Mouse (Mus musculus): Measurements from ENCODE around the gene Timp1.

DNA sequence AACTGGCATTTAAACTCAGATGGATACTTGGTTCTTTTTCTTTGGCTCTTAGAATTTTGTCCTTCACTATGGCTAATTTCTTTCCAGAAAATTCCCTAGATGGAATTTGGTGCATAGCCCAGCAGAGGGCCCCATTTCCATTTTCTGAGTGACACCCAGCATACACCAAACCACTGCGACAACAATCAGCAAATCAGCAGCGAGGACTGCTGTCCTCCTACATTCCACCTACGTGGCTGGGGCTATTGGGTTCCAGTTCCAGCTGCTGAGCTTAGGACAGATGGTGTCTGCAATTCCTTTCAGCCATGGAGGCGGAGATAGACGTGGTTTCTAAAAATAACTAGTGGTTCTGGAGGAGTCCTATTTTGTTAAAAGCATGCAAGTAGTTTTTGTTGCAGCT lies 41.0 kb upstream of the Timp1 start:
- TF ChIP-seq POLR2A (IDR thresholded peaks at IDR 0.05; ENCODE audit: borderline replicate concordance, extremely low read depth, low read depth, low read length) (no peak), CTCF (IDR thresholded peaks at IDR 0.05; ENCODE audit: insufficient read depth, low read length) (no peak)

Measured in lung, adult 2 months (tissue).